Mouse (Mus musculus) G1E (cell line): ENCODE data around the gene Syce3. TPM values are rescaled to one million over a fixed set of nuclear protein-coding genes. Genes with fewer than 3 reads are reported as not detected.

Experiments
- ATAC-seq: 2 replicates; pipeline ENCODE4 v1.8.0; 2016; ENCODE audit warnings: mild to moderate bottlenecking; ENCODE audit not compliant: insufficient number of reproducible peaks, poor library complexity, low FRiP score, severe bottlenecking; ENCODE audit errors: extremely low read depth
- DNase-seq: peaks from one replicate; pipeline ENCODE4 v3.0.0; 2012; ENCODE audit warnings: low spot score
- H3K27me3 ChIP-seq: 2 replicates; pipeline ENCODE4 v1.6.1; 2012; ENCODE audit warnings: mild to moderate bottlenecking, low read length, inconsistent platforms; ENCODE audit not compliant: insufficient read depth
- H3K36me3 ChIP-seq: replicated peaks from 2 replicates; pipeline ENCODE3; 2012; ENCODE audit warnings: mild to moderate bottlenecking, inconsistent platforms
- H3K4me1 ChIP-seq: 2 replicates; pipeline ENCODE4 v1.6.1; 2012; ENCODE audit warnings: low read depth, low read length, inconsistent platforms, mixed read lengths; ENCODE audit not compliant: insufficient read depth
- H3K4me3 ChIP-seq: 2 replicates; pipeline ENCODE4 v1.5.1; 2012; ENCODE audit warnings: low read depth, mild to moderate bottlenecking, inconsistent platforms, low read length, moderate library complexity, mixed read lengths
- H3K9me3 ChIP-seq: replicated peaks from 2 replicates; pipeline ENCODE4 v1.6.1; 2012; ENCODE audit warnings: inconsistent platforms
- CTCF ChIP-seq: IDR thresholded peaks from 2 replicates; pipeline ENCODE4 v1.5.1; 2012; ENCODE audit warnings: low read depth, low read length, inconsistent platforms, mixed read lengths
- GATA1 ChIP-seq: IDR thresholded peaks from 2 replicates; pipeline ENCODE4 v1.6.1; 2012; ENCODE audit warnings: borderline replicate concordance, low read length, inconsistent platforms, mixed read lengths
- GATA2 ChIP-seq: IDR thresholded peaks from 2 replicates; pipeline ENCODE4 v1.6.1; 2012; ENCODE audit warnings: low read depth, low read length, inconsistent platforms, borderline replicate concordance
- POLR2AphosphoS5 ChIP-seq: IDR thresholded peaks from 2 replicates; pipeline ENCODE4 v1.6.1; 2012; ENCODE audit warnings: low read depth, low read length, inconsistent platforms; ENCODE audit not compliant: insufficient replicate concordance
- TAL1 ChIP-seq: conservative IDR thresholded peaks from 2 replicates; pipeline ENCODE4 v1.6.1; 2012; ENCODE audit warnings: low read depth, low read length, inconsistent platforms, mixed read lengths
- polyA plus RNA-seq: library from polyadenylated mRNA; stranded (reverse); fragments of >175 nt; gene quantifications from 2 replicates; pipeline ENCODE4 v1.2.3, GENCODE M21; 2012
- total RNA-seq, 2 experiments: library from RNA; stranded (forward) in 1 of 2; stranded (reverse) in 1 of 2; fragments of 200-1000 nt in 1 of 2; fragments of >200 nt in 1 of 2; fragmentation: Nextera tagmentation in 1 of 2; gene quantifications; 2 replicates each; pipeline ENCODE4 v1.2.3; 2014 to 2017

Gene Syce3
- total and polyA plus RNA-seq, 3 experiments = not detected

DNA sequence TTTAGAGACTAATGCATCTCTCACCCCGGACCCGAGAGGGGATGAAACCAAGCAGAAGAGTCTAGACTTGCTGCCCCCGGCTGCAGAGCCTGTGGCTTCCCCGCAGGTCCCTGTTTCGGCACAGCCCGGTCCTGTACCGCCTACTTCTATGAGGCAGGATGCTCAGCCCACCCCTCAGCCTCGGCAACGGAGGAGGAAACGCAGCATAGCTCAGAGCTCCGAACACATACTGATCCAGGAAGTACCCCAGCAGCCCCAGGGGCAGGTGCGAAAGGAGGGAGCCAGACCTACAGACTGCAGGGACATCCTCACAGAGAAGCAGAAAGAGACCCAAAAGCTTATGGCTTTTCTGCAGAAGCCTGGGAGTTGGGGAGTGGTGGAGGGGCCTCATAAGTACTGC lies 23.2 kb downstream of the Syce3 start:
- ATAC-seq (no peak), DNase-seq (no peak)
- no peaks in the 10 kb centered on the region for H3K36me3 ChIP-seq
- no peaks in the 10 kb centered on the region for H3K9me3 ChIP-seq
- TF ChIP-seq GATA2 = no peak
- no peak for TF ChIP-seq TAL1
- TF ChIP-seq CTCF = no peak
- no peak for TF ChIP-seq POLR2AphosphoS5
- TF ChIP-seq GATA1 = no peak
- H3K4me3 ChIP-seq = no peak overlapping the region
- peaks cover 62% of the 10 kb centered on the region for H3K27me3 ChIP-seq
- H3K4me1 ChIP-seq = no peaks in the 10 kb centered on the region

DNA sequence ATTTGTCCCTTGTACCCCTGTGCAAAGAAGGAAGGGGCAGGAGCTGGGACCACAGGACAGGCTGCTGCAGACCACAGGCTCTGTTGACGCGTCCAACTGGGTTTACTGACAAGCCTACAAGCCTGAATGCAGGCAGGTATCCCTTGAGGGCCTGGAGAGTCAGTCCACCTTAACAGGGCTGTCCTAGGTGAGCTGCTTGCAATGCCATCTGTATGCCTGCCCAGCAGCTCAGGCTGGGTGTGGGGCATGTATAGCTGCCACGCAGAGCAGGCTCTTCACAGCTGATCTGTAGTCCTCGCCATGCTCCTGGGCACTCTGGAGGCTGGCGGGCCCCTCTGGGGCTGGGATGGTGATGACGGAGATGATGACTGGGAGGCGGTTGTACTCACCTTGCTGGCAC lies 25.7 kb downstream of the Syce3 start, which contains the start of gene Klhdc7b:
Gene Klhdc7b (plus strand): TSS at position 301 of the 400 bp plus-strand sequence.
- no peak for ATAC-seq
- H3K27me3 ChIP-seq = peaks cover 49% of the 10 kb centered on the region
- no peaks in the 10 kb centered on the region for H3K9me3 ChIP-seq
- no peaks in the 10 kb centered on the region for H3K4me1 ChIP-seq
- no peak within 1 kb of the TSS for H3K4me3 ChIP-seq
- no peak for TF ChIP-seq TAL1
- DNase-seq = no peak
- H3K36me3 ChIP-seq = no peaks in the 10 kb centered on the region

DNA sequence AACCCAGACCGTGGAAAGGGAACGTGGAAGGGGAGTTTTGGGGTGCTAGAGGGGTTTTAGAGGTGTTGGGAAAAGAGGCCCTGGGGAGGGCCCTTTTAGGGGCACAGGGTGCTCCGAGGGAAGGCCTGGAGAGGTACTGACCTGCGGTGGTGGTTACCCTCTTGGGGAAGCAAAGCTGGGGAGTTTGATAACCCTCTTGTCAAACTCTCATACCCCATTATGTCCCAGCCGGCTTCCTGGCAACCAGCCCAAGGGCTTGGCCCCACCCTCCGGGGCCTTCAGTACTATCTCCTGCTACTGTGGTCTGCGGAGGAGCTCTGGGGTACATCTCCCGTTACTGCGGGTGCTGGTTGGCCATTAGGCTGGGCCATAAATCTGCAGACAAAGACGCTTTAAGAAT lies 30.9 kb downstream of the Syce3 start:
- H3K27me3 ChIP-seq = peaks cover 17% of the 10 kb centered on the region; the same call in 1 of the 2 replicates
- H3K9me3 ChIP-seq = peaks cover 20% of the 10 kb centered on the region
- TF ChIP-seq GATA2 = no peak
- no peak for TF ChIP-seq POLR2AphosphoS5
- TF ChIP-seq CTCF = no peak
- no peak for TF ChIP-seq TAL1
- no peak for TF ChIP-seq GATA1
- H3K4me1 ChIP-seq = peaks cover 6% of the 10 kb centered on the region
- H3K4me3 ChIP-seq = no peak overlapping the region
- ATAC-seq = no peak
- DNase-seq = peak; percentile 18
- peaks cover 9% of the 10 kb centered on the region for H3K36me3 ChIP-seq

DNA sequence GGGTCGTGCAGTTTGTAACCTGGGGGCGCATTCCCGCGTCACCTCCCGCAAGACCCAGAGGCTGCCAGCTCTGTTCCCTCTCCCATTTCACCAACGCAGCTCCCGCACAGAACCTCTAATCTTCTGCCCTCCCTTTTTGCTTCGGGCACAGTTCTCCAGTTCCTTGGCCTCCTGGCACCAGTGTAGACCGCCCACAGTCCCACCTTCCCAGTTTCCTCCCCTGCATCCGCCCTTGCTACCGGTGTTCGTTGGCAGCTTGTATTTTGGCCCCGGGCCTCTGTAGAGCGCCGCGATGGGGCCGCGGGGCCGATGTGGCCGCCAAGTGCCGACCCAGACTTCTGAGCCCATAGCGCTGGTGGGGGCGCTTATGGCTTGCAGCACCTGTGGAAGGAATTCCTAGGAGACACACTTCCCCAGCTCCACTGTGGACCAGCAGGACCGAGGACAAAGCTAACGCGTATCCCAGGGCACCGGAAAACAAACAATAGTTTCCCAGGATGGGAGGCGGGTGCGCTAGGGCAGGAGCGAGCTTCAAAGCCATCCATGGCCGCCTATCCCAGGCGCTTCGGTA lies 31.4 kb downstream of the Syce3 start, which contains the start of gene Odf3b:
Gene Odf3b (minus strand): TSS at position 452 of the 571 bp plus-strand sequence.
- TF ChIP-seq GATA2 (no peak), TAL1 (no peak), CTCF (no peak), GATA1 (no peak), POLR2AphosphoS5 (no peak)
- H3K36me3 ChIP-seq = peaks cover 9% of the 10 kb centered on the region
- H3K4me1 ChIP-seq = peaks cover 10% of the 10 kb centered on the region
- DNase-seq = no peak
- H3K27me3 ChIP-seq = peaks cover 14% of the 10 kb centered on the region; the same call in 1 of the 2 replicates
- H3K9me3 ChIP-seq = peaks cover 20% of the 10 kb centered on the region
- no peak within 1 kb of the TSS; the same call in 1 of the 2 replicates for H3K4me3 ChIP-seq
- no peak for ATAC-seq

DNA sequence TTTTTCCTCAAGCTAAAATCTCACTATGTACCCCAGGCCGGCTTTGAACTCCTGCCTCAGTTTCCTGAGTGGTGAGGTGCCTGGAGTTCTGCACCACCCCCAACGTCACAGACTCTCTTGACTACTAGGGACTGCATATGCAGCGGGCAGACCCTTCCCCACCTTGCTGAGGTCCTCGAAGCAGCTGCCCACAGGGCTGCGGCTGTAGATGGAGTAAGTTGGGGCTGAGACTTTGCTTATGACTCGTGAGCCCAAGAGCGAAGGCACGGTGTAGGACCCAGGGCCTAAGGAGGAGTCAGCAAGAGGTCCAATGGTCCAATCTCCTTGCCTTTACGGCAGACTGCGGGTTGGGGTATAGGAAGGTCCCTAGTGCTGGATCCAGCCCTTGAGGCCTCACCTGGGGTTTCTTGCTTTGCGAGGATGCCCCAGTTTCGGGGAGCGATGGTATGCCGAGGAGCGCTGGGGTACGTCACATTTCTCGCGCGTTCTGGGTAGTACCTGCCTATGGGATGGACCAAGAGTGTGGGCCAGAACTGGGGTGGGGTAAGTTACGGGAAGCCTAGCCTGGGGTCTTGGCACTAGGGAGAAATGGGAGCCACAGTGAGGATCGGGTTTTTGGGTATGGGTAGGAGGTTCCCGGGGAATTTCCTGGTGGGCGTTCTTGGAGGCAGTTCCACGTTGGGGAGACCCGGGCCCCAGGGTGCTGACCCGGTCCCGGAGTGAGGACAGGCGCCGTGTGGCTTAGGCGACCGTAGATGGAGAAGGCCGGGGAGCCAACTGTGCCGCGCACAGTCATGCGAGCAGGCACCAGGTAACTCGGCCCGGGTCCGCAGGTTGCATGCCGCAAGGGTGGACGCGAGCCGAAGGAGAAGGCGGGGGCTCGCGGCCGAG lies 32.1 kb downstream of the Syce3 start:
- no peak for TF ChIP-seq TAL1
- no peak for TF ChIP-seq CTCF
- TF ChIP-seq POLR2AphosphoS5 = no peak
- TF ChIP-seq GATA1 = no peak
- no peak for TF ChIP-seq GATA2
- H3K27me3 ChIP-seq = peaks cover 11% of the 10 kb centered on the region; the same call in 1 of the 2 replicates
- DNase-seq (no peak), ATAC-seq (no peak)
- H3K9me3 ChIP-seq = peaks cover 20% of the 10 kb centered on the region
- no peak overlapping the region; the same call in 1 of the 2 replicates for H3K4me3 ChIP-seq
- peaks cover 16% of the 10 kb centered on the region for H3K4me1 ChIP-seq
- H3K36me3 ChIP-seq = peaks cover 10% of the 10 kb centered on the region

DNA sequence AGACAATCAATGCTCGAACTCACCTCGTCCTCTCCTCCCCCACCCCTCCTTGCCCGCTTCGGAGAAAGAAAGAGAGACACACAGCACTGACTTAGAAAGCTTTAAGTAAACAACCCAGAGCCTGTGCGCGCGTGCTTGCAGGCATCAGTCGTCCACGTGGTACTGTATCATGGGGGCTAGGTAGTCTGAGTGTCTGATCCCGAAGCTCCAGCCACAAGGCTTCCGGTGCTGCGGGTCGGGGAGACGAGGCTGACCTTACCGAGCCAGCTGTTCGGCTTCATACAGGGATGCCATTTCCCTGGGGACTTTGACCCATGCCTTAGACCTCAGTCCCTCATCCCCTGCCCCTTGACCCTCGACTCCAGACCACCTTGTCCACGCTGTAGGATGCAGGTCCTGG lies 32.9 kb downstream of the Syce3 start:
- ATAC-seq = no peak
- no peak for TF ChIP-seq GATA1
- TF ChIP-seq CTCF = no peak
- TF ChIP-seq GATA2 = no peak
- no peak for TF ChIP-seq POLR2AphosphoS5
- Histone ChIP-seq H3K9me3 (peaks cover 20% of the 10 kb centered on the region), H3K36me3 (peaks cover 19% of the 10 kb centered on the region), H3K27me3 (peaks cover 8% of the 10 kb centered on the region; the same call in 1 of the 2 replicates), H3K4me1 (peaks cover 25% of the 10 kb centered on the region), H3K4me3 (no peak overlapping the region)
- DNase-seq = no peak
